Mouse (Mus musculus) MEL (cell line): ENCODE data around the gene Tpcn1. TPM values are rescaled to one million over a fixed set of nuclear protein-coding genes. Genes with fewer than 3 reads are reported as not detected.

Experiments
- DNase-seq: peaks from one replicate; pipeline ENCODE4 v3.0.0; 2011; ENCODE audit warnings: low read depth, low spot score
- H3K27ac ChIP-seq: 2 replicates; pipeline ENCODE4 v1.5.1; 2012; ENCODE audit warnings: low read depth, mild to moderate bottlenecking, control low read depth, low read length, moderate library complexity; ENCODE audit not compliant: control insufficient read depth
- H3K27me3 ChIP-seq, 2 experiments: fragments of 150-350 bp in 1 of 2; sonication (generic) in 1 of 2; 2 replicates each; pipeline ENCODE4 v1.6.1; 2012; ENCODE audit warnings: low read length in 2 of 2, mild to moderate bottlenecking in 2 of 2, improper control_type of control experiment in 1 of 2, moderate library complexity in 1 of 2; ENCODE audit not compliant: insufficient read depth in 2 of 2, control insufficient read depth in 1 of 2
- H3K36me3 ChIP-seq, 2 experiments: 2 replicates each; pipeline ENCODE4 v1.6.1; 2012 to 2014; ENCODE audit warnings: low read length in 2 of 2, improper control_type of control experiment in 1 of 2, inconsistent platforms in 1 of 2, mild to moderate bottlenecking in 1 of 2; ENCODE audit not compliant: insufficient read depth in 2 of 2, control insufficient read depth in 1 of 2
- H3K4me1 ChIP-seq, 2 experiments: fragments of 150-350 bp in 1 of 2; sonication (generic) in 1 of 2; 2 replicates each; pipeline ENCODE4 v1.6.1; 2012; ENCODE audit warnings: low read length in 2 of 2, improper control_type of control experiment in 1 of 2, mild to moderate bottlenecking in 1 of 2; ENCODE audit not compliant: insufficient read depth in 2 of 2, control insufficient read depth in 1 of 2
- H3K4me3 ChIP-seq, 2 experiments: fragments of 150-350 bp in 1 of 2; sonication (generic) in 1 of 2; 2 replicates each; pipeline ENCODE4 v1.5.1; 2012; ENCODE audit warnings: low read depth in 2 of 2, low read length in 2 of 2, mild to moderate bottlenecking in 2 of 2, moderate library complexity in 2 of 2, control low read depth in 1 of 2, improper control_type of control experiment in 1 of 2; ENCODE audit not compliant: control insufficient read depth in 1 of 2, insufficient read depth in 1 of 2
- H3K79me2 ChIP-seq: 2 replicates; pipeline ENCODE4 v1.6.1; 2012; ENCODE audit warnings: mild to moderate bottlenecking, low read length, moderate library complexity; ENCODE audit not compliant: control insufficient read depth, poor library complexity, insufficient read depth
- H3K9ac ChIP-seq: 2 replicates; pipeline ENCODE4 v1.6.1; 2012; ENCODE audit warnings: low read depth, mild to moderate bottlenecking, control low read depth, low read length, moderate library complexity; ENCODE audit not compliant: control insufficient read depth, poor library complexity, severe bottlenecking
- H3K9me3 ChIP-seq: fragments of 150-350 bp; sonication (generic); replicated peaks from 2 replicates; pipeline ENCODE4 v1.6.1; 2012; ENCODE audit warnings: mild to moderate bottlenecking, low read length, improper control_type of control experiment, moderate library complexity; ENCODE audit not compliant: insufficient read depth
- BHLHE40 ChIP-seq: IDR thresholded peaks from 2 replicates; pipeline ENCODE4 v1.6.1; 2012; ENCODE audit warnings: low read depth, mild to moderate bottlenecking, inconsistent platforms, low read length, improper control_type of control experiment, borderline replicate concordance
- CTCF ChIP-seq, 3 experiments: IDR thresholded peaks in 2 of 3; conservative IDR thresholded peaks in 1 of 3; 2 replicates each; pipeline ENCODE4 v1.5.1; 2011 to 2012; ENCODE audit warnings: low read length in 3 of 3, low read depth in 2 of 3, mild to moderate bottlenecking in 2 of 3, improper control_type of control experiment in 1 of 3, inconsistent platforms in 1 of 3, mixed read lengths in 1 of 3, moderate library complexity in 1 of 3; ENCODE audit not compliant: control insufficient read depth in 1 of 3, insufficient read depth in 1 of 3, poor library complexity in 1 of 3, severe bottlenecking in 1 of 3
- HCFC1 ChIP-seq: IDR thresholded peaks from 2 replicates; pipeline ENCODE4 v1.6.1; 2012; ENCODE audit warnings: low read depth, mild to moderate bottlenecking, inconsistent platforms, low read length, improper control_type of control experiment, moderate library complexity
- JUND ChIP-seq: IDR thresholded peaks from 2 replicates; pipeline ENCODE4 v1.6.1; 2011; ENCODE audit warnings: low read depth, mild to moderate bottlenecking, improper control_type of control experiment, low read length
- MXI1 ChIP-seq: IDR thresholded peaks from 2 replicates; pipeline ENCODE4 v1.6.1; 2011; ENCODE audit warnings: mild to moderate bottlenecking, low read depth, low read length, improper control_type of control experiment
- MYB ChIP-seq: IDR thresholded peaks from 2 replicates; pipeline ENCODE4 v1.6.1; 2011; ENCODE audit warnings: mild to moderate bottlenecking, low read depth, low read length, improper control_type of control experiment
- NELFE ChIP-seq: IDR thresholded peaks from 2 replicates; pipeline ENCODE4 v1.6.1; 2011; ENCODE audit warnings: low read depth, low read length, improper control_type of control experiment
- NRF1 ChIP-seq: IDR thresholded peaks from 2 replicates; pipeline ENCODE4 v1.6.1; 2014; ENCODE audit warnings: low read depth, mild to moderate bottlenecking, inconsistent platforms, low read length, improper control_type of control experiment, moderate library complexity; ENCODE audit not compliant: poor library complexity, insufficient read depth, severe bottlenecking
- POLR2A ChIP-seq, 2 experiments: IDR thresholded peaks; 2 replicates each; pipeline ENCODE4 v1.6.1; 2011 to 2012; ENCODE audit warnings: low read length in 2 of 2, mild to moderate bottlenecking in 2 of 2, control low read depth in 1 of 2, improper control_type of control experiment in 1 of 2, low read depth in 1 of 2, moderate library complexity in 1 of 2; ENCODE audit not compliant: control insufficient read depth in 1 of 2, insufficient read depth in 1 of 2, poor library complexity in 1 of 2
- RAD21 ChIP-seq: IDR thresholded peaks from 2 replicates; pipeline ENCODE4 v1.6.1; 2011; ENCODE audit warnings: mild to moderate bottlenecking, low read depth, low read length, improper control_type of control experiment
- SMC3 ChIP-seq: IDR thresholded peaks from 2 replicates; pipeline ENCODE4 v1.6.1; 2011; ENCODE audit warnings: low read depth, low read length, improper control_type of control experiment
- TBP ChIP-seq: IDR thresholded peaks from 2 replicates; pipeline ENCODE4 v1.8.0; 2011; ENCODE audit warnings: low read depth, low read length, improper control_type of control experiment
- USF1 ChIP-seq: IDR thresholded peaks from 2 replicates; pipeline ENCODE4 v1.6.1; 2014; ENCODE audit warnings: low read depth, mild to moderate bottlenecking, inconsistent platforms, low read length, improper control_type of control experiment, moderate library complexity
- USF2 ChIP-seq, 2 experiments: IDR thresholded peaks; 2 replicates each; pipeline ENCODE4 v1.6.1; 2011 to 2012; ENCODE audit warnings: improper control_type of control experiment in 2 of 2, low read length in 2 of 2, borderline replicate concordance in 1 of 2, inconsistent platforms in 1 of 2, low read depth in 1 of 2, mild to moderate bottlenecking in 1 of 2; ENCODE audit not compliant: insufficient read depth in 1 of 2
- ZC3H11A ChIP-seq: IDR thresholded peaks from 2 replicates; pipeline ENCODE4 v1.6.1; 2012; ENCODE audit warnings: low read depth, mild to moderate bottlenecking, inconsistent platforms, low read length, improper control_type of control experiment
- ZKSCAN1 ChIP-seq: IDR thresholded peaks from 2 replicates; pipeline ENCODE4 v1.6.1; 2012; ENCODE audit warnings: low read depth, mild to moderate bottlenecking, inconsistent platforms, low read length, improper control_type of control experiment, moderate library complexity
- ZNF384 ChIP-seq: IDR thresholded peaks from 2 replicates; pipeline ENCODE4 v1.6.1; 2012; ENCODE audit warnings: low read depth, mild to moderate bottlenecking, inconsistent platforms, low read length, improper control_type of control experiment
- polyA plus RNA-seq, 2 experiments: library from polyadenylated mRNA; stranded (reverse) in 1 of 2; unstranded in 1 of 2; fragments of >175 nt in 1 of 2; fragments of >200 nt in 1 of 2; gene quantifications; 2 replicates each; pipeline versions ENCODE4 v1.2.1 to v1.2.4; 2012; ENCODE audit warnings: low replicate concordance in 2 of 2, low read depth in 1 of 2; ENCODE audit not compliant: insufficient read length in 2 of 2, insufficient read depth in 1 of 2, missing spikeins in 1 of 2
- total RNA-seq: library from RNA; depleted of rRNA; stranded (reverse); fragments of 300-350 nt; gene quantifications from 2 replicates; pipeline ENCODE4 v1.2.3, GENCODE M21; 2012

Gene Tpcn1
- total and polyA plus RNA-seq, 3 experiments = 11.3 to 43.2 TPM; not detected in 1

- Histone ChIP-seq H3K27ac (no peak overlapping the region), H3K79me2 (no peaks in the 10 kb centered on the region), H3K9me3 (no peaks in the 10 kb centered on the region), H3K9ac (no peak overlapping the region), H3K36me3 (no peaks in the 10 kb centered on the region), H3K4me3 (no peak overlapping the region), H3K27me3 (no peaks in the 10 kb centered on the region), H3K4me1 (no peaks in the 10 kb centered on the region)
- no peak for TF ChIP-seq USF2 (IDR thresholded peaks at IDR 0.05; ENCODE audit: borderline replicate concordance in 1 of 2, insufficient read depth in 1 of 2, low read depth in 1 of 2, low read length in 2 of 2)
- TF ChIP-seq POLR2A (IDR thresholded peaks at IDR 0.05; ENCODE audit: control insufficient read depth in 1 of 2, insufficient read depth in 1 of 2, low read depth in 1 of 2, low read length in 2 of 2, poor library complexity in 1 of 2) = no peak
- TF ChIP-seq MYB = no peak
- no peak for TF ChIP-seq JUND
- no peak for TF ChIP-seq ZNF384
- no peak for TF ChIP-seq SMC3
- TF ChIP-seq BHLHE40 = no peak
- TF ChIP-seq NELFE = no peak
- TF ChIP-seq ZKSCAN1 = no peak
- DNase-seq = peak; percentile 49
These were observed 63.7 kb downstream of the Tpcn1 start for GRCm38 (mm10) chr5:120524736-120525135.

GRCm38 (mm10) chr5:120522649-120523048, 65.8 kb downstream of the Tpcn1 start:
- no peaks in the 10 kb centered on the region for H3K36me3 ChIP-seq
- no peak for TF ChIP-seq MXI1
- no peak for TF ChIP-seq HCFC1
- TF ChIP-seq ZC3H11A = peak; percentile 51
- no peak for TF ChIP-seq TBP
- TF ChIP-seq ZKSCAN1 = peak; percentile 93
- peak; percentile 73 for TF ChIP-seq SMC3
- peak; percentile 65 to 79 (median 75) for TF ChIP-seq CTCF (IDR thresholded peaks at IDR 0.05 in 2 of 3, conservative IDR thresholded peaks at IDR 0.05 in 1 of 3; ENCODE audit: control insufficient read depth in 1 of 3, insufficient read depth in 1 of 3, low read depth in 2 of 3, low read length in 3 of 3, poor library complexity in 1 of 3, severe bottlenecking in 1 of 3)
- no peak for TF ChIP-seq NELFE
- TF ChIP-seq RAD21 = peak; percentile 63
- TF ChIP-seq USF1 = 0 out of 2 replicates have a peak, but pooled peaks have one; percentile 11
- no peak for TF ChIP-seq NRF1
- peak; percentile 60 for DNase-seq

More at GRCm38 (mm10) chr5:120522649-120523048, 65.8 kb downstream of the Tpcn1 start:
- Histone ChIP-seq H3K27ac (no peak overlapping the region), H3K27me3 (no peaks in the 10 kb centered on the region), H3K9me3 (no peaks in the 10 kb centered on the region), H3K9ac (no peak overlapping the region), H3K4me3 (no peak overlapping the region), H3K79me2 (no peaks in the 10 kb centered on the region), H3K4me1 (no peaks in the 10 kb centered on the region)
